Mouse (Mus musculus) CD4-positive, CD25-positive, alpha-beta regulatory T cell (primary cell): ENCODE data around the gene Vwa7. TPM values are rescaled to one million over a fixed set of nuclear protein-coding genes. Genes with fewer than 3 reads are reported as not detected.

ENCODE experiments used
- polyA plus RNA-seq: library from polyadenylated mRNA; unstranded; fragments of 100-300 nt; shearing (Covaris generic); gene quantifications from one replicate; pipeline ENCODE4 v1.2.1, GENCODE M21; 2017

Gene Vwa7
- 0.18 TPM for polyA plus RNA-seq

GRCm38 (mm10) chr17:35016376-35016775 lies at the start of gene Vwa7:
TSS of gene Vwa7 (plus strand) at chr17:35016579.

GRCm38 (mm10) chr17:34969822-34970221 lies 46.6 kb upstream of the Vwa7 start, which contains the start of gene Gm20481:
TSS of gene Gm20481 (plus strand) at chr17:34969912.

GRCm38 (mm10) chr17:34972069-34972749 lies 44.2 kb upstream of the Vwa7 start, which contains the start of the genes Hspa1a and Hspa1l:
TSS of gene Hspa1a (minus strand) at chr17:34972156.
TSS of gene Hspa1l (plus strand) at chr17:34972703.

GRCm38 (mm10) chr17:34981690-34982180 lies 34.6 kb upstream of the Vwa7 start, which contains the start of gene Lsm2:
TSS of gene Lsm2 (plus strand) at chr17:34981862.

GRCm38 (mm10) chr17:35000717-35001451 lies 15.5 kb upstream of the Vwa7 start, which contains the start of gene Vars:
TSS of gene Vars (plus strand) at chr17:35000987.

DNA sequence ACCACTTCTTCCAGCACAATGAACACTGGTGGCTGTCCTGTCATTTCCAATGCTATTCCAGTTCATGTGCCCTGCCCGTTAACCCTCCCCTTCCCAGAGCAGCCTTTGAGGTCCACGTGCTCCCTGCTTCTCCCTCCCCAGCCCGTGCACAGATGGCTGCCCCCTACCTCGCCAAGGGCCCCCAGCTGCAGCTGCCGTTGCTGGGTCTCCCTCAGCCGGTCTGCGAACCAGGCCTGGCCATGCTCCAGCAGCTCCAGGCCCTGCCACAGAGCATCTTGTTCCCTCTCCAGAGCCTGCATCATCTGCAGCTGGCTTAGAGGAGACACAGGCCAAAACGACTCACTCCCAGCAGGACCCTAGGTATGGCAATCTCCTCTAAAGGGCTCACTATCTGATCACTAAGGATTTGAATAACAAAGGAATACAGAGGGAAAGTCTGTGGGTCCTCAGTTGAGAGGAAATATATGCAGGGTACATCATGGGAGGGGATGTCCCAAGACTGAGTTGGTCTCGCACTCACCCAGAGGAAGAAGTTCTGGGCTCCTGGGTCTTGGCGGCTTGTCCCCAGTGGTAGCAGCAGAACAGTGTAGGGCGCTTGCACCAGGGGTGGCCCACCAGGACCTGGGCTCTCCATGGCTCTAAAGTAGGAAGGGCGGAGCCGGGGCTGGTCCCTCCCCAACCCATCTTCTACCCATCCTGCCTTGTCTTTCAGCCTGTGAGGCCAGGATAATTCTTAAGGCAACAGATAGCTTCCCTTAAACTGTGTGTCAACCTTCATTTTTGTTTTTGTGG lies 11.1 kb downstream of the Vwa7 start, which contains the start of gene Sapcd1:
TSS of gene Sapcd1 (minus strand) at position 740 of the 792 bp plus-strand sequence.

DNA sequence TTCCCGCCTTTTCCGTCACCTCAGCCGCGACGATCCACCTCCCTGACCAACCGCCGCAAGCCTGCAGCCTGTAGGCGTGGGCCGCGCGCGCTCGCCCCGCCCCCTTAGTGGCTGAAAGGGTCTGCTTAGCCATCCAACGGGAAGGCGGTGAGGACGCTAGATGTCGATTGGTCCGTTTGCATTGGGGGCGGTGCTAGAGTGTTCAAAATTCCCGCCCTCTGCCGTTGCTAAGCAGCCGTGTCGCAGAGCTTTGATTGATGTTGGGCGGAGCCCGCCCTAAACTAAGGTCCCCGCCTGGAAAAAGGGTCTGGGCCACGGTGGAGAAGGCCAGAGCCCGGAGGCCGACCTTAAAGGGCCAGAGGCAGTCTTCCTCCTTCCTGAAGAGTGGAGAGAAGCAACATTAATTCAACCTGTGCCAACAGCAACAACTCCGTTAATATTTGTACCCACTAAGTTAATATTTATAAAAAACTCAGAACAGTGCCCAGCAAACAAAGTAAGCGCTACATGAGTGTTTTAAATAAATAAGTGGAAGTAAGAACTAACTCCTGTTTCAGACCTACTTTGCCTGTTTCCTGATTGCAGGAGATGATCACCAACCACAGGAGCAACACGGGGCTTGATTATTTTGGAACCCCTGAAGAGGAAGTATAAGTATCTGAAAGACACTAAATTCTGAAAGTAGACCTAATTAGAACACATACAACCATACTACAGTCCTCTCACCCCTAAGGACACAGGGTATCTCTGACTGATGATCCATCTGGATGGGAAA lies 30.5 kb downstream of the Vwa7 start, which contains the start of gene Msh5:
TSS of gene Msh5 (minus strand) at position 65 of the 775 bp plus-strand sequence.

GRCm38 (mm10) chr17:35049561-35050016 lies 33.2 kb downstream of the Vwa7 start, which contains the start of gene Clic1:
TSS of gene Clic1 (plus strand) at chr17:35049966.

GRCm38 (mm10) chr17:35058911-35059892 lies 42.8 kb downstream of the Vwa7 start, which contains the start of gene Ddah2:
TSS of gene Ddah2 (plus strand) at chr17:35059035.

DNA sequence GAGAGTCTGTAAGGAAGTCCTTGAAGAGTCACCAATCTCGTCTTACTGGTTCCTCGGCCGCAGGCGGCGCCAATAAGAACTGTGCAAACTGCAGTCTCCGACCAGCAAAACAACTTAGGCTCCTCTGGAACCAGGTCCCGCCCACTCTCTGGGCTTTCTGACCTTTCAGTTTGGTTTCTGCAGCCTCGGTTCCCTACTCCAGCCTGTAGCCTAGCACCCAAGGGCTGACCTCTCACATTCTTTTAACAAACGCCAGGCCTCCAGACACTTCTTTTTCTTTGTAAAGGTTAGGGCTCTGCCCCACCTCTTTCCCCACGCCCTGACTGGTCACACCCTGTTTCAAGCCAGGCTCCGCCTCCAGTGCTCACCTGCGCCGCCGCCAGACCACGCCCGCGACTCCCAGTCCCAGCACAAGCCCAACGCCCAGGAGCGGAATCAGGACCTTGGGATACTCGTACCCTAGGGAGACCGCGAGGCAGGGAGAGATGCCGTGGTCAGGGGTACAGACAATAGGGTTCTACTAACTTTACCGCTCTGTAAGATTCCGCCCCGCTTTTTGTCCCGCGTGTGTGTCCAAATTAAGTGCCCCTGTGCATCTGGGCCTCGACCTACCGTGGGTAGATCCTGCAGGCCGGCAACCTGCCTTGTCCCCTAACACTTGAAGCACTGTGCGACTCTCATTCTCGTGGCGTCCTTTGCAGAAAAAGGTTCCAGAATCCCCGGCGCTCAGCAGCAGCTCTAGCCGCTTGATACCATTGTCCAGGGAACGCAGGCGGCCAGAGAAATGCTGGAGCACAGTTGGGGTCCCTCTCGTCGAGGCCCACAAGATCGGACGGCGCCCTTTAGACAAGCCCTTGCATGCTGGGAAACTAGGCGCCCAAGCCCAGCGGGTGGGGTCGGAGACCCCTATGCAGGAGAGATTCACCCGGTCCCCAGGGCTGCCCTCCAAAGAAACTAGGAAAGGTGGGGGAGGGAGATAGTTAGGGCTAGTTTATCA lies 48.9 kb downstream of the Vwa7 start, which contains the start of gene Ly6g6c:
TSS of gene Ly6g6c (plus strand) at position 438 of the 997 bp plus-strand sequence.

GRCm38 (mm10) chr17:35066084-35066483 lies 49.7 kb downstream of the Vwa7 start, which contains the start of gene Mpig6b:
TSS of gene Mpig6b (minus strand) at chr17:35066184.

Other genes starting within 250 kb of the Vwa7 start
- gene Cyp21a1, start 212.0 kb upstream of the Vwa7 start, polyA plus RNA-seq, result not detected
- 31.8 TPM for gene Stk19, start 179.6 kb upstream of the Vwa7 start, polyA plus RNA-seq
- 78.8 TPM for gene Dxo, start 179.6 kb upstream of the Vwa7 start, polyA plus RNA-seq
- 126 TPM for gene Skiv2l, start 166.4 kb upstream of the Vwa7 start, polyA plus RNA-seq
- 47.9 TPM for gene Nelfe, start 166.2 kb upstream of the Vwa7 start, polyA plus RNA-seq
- 0.91 TPM for gene Cfb, start 154.1 kb upstream of the Vwa7 start, polyA plus RNA-seq
- gene Zbtb12, start 137.1 kb upstream of the Vwa7 start, polyA plus RNA-seq, result 0.36 TPM
- gene Gm20547, start 134.5 kb upstream of the Vwa7 start, polyA plus RNA-seq, result 0.07 TPM
- 2.6 TPM for gene C2, start 118.3 kb upstream of the Vwa7 start, polyA plus RNA-seq
- gene Ehmt2, start 118.1 kb upstream of the Vwa7 start, polyA plus RNA-seq, result 69.4 TPM
- not detected for gene Slc44a4, start 102.1 kb upstream of the Vwa7 start, polyA plus RNA-seq
- gene Neu1, start 85.3 kb upstream of the Vwa7 start, polyA plus RNA-seq, result 75.2 TPM
- 15.6 TPM for gene Hspa1b, start 57.3 kb upstream of the Vwa7 start, polyA plus RNA-seq
- not detected for gene Gm20481, start 46.7 kb upstream of the Vwa7 start, polyA plus RNA-seq
- 2.8 TPM for gene Hspa1a, start 44.4 kb upstream of the Vwa7 start, polyA plus RNA-seq
- gene Hspa1l, start 43.9 kb upstream of the Vwa7 start, polyA plus RNA-seq, result not detected
- 81.8 TPM for gene Lsm2, start 34.7 kb upstream of the Vwa7 start, polyA plus RNA-seq
- gene Vars, start 15.6 kb upstream of the Vwa7 start, polyA plus RNA-seq, result 174 TPM
- gene Sapcd1, start 11.4 kb downstream of the Vwa7 start, polyA plus RNA-seq, result 0.81 TPM
- gene Msh5, start 30.2 kb downstream of the Vwa7 start, polyA plus RNA-seq, result 1.2 TPM
- 479 TPM for gene Clic1, start 33.4 kb downstream of the Vwa7 start, polyA plus RNA-seq
- gene Ddah2, start 42.5 kb downstream of the Vwa7 start, polyA plus RNA-seq, result 1.2 TPM
- not detected for gene Ly6g6c, start 48.8 kb downstream of the Vwa7 start, polyA plus RNA-seq
- not detected for gene Mpig6b, start 49.6 kb downstream of the Vwa7 start, polyA plus RNA-seq
- not detected for gene Ly6g6e, start 60.3 kb downstream of the Vwa7 start, polyA plus RNA-seq
- gene Ly6g6d, start 61.5 kb downstream of the Vwa7 start, polyA plus RNA-seq, result not detected
- not detected for gene Ly6g6f, start 69.0 kb downstream of the Vwa7 start, polyA plus RNA-seq
- 66.3 TPM for gene Abhd16a, start 72.7 kb downstream of the Vwa7 start, polyA plus RNA-seq
- not detected for gene Ly6g5c, start 91.7 kb downstream of the Vwa7 start, polyA plus RNA-seq
- 1.1 TPM for gene Ly6g5b, start 98.8 kb downstream of the Vwa7 start, polyA plus RNA-seq
- gene Gpank1, start 104.9 kb downstream of the Vwa7 start, polyA plus RNA-seq, result 52.4 TPM
- gene Csnk2b, start 105.5 kb downstream of the Vwa7 start, polyA plus RNA-seq, result 244 TPM
- gene D17H6S53E, start 109.8 kb downstream of the Vwa7 start, polyA plus RNA-seq, result 3.3 TPM
- gene Apom, start 115.5 kb downstream of the Vwa7 start, polyA plus RNA-seq, result not detected
- 57.1 TPM for gene Bag6, start 118.6 kb downstream of the Vwa7 start, polyA plus RNA-seq
- gene Prrc2a, start 148.3 kb downstream of the Vwa7 start, polyA plus RNA-seq, result 26.9 TPM
- 2.2 TPM for gene Aif1, start 159.5 kb downstream of the Vwa7 start, polyA plus RNA-seq
- gene Lst1, start 171.9 kb downstream of the Vwa7 start, polyA plus RNA-seq, result 8.7 TPM
- 2,032 TPM for gene Ltb, start 177.9 kb downstream of the Vwa7 start, polyA plus RNA-seq
- 40.7 TPM for gene Tnf, start 185.4 kb downstream of the Vwa7 start, polyA plus RNA-seq
- gene Lta, start 188.8 kb downstream of the Vwa7 start, polyA plus RNA-seq, result 158 TPM
- 1.4 TPM for gene Gm16181, start 204.3 kb downstream of the Vwa7 start, polyA plus RNA-seq
- gene Atp6v1g2, start 217.1 kb downstream of the Vwa7 start, polyA plus RNA-seq, result 5.4 TPM
- gene Nfkbil1, start 219.2 kb downstream of the Vwa7 start, polyA plus RNA-seq, result 22.3 TPM
- 249 TPM for gene Ddx39b, start 225.2 kb downstream of the Vwa7 start, polyA plus RNA-seq
- gene H2-D1, start 246.2 kb downstream of the Vwa7 start, polyA plus RNA-seq, result 5,785 TPM